Mouse (Mus musculus): ENCODE results near the gene Olfr160. TPM values are rescaled to one million over a fixed set of nuclear protein-coding genes. Genes with fewer than 3 reads are reported as not detected.

Olfr160 gene
- polyA plus RNA-seq, 1 experiment from 2014 or later: not detected

GRCm38 (mm10) chr9:37670261-37670660 is 45.8 kb downstream of the Olfr160 start:
- Histone ChIP-seq H3K27ac (no peak overlapping the region), H3K27me3 (ENCODE audit: insufficient read depth, poor library complexity, severe bottlenecking) (no peaks in the 10 kb centered on the region), H3K4me3 (no peak overlapping the region), H3K36me3 (no peaks in the 10 kb centered on the region), H3K4me1 (replicated peaks) (no peaks in the 10 kb centered on the region), H3K9me3 (no peaks in the 10 kb centered on the region)
- 86% methylated on average over 3 of the region's 3 CpGs for WGBS
- DNase-seq (ENCODE audit: low spot score): no peak

DNA sequence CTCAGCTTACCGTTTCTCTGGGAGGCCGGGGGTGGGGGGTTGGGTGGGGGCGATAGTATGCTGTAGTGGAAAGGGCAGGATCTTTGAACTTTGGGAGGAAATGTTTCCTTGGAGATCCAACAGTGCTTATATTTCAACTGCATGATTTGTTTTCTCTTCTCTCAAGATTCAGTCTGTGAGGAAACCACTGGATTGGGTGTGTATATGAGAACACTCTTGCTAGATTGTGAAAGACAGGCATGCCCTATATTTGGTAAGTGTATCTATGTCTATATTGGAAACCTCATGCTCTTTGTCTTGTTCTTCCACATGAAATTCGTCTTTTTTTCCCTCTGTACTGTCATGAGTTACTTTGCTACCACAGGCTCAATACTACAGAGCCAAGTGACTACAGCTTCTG is 46.4 kb downstream of the Olfr160 start:
- Histone ChIP-seq H3K27ac (no peak overlapping the region), H3K36me3 (no peaks in the 10 kb centered on the region), H3K4me3 (no peak overlapping the region), H3K9me3 (no peaks in the 10 kb centered on the region), H3K4me1 (replicated peaks) (no peaks in the 10 kb centered on the region), H3K27me3 (ENCODE audit: insufficient read depth, poor library complexity, severe bottlenecking) (no peaks in the 10 kb centered on the region)
- no peak for DNase-seq (ENCODE audit: low spot score)
- WGBS: 70% methylated on average over 4 of the region's 4 CpGs

DNA sequence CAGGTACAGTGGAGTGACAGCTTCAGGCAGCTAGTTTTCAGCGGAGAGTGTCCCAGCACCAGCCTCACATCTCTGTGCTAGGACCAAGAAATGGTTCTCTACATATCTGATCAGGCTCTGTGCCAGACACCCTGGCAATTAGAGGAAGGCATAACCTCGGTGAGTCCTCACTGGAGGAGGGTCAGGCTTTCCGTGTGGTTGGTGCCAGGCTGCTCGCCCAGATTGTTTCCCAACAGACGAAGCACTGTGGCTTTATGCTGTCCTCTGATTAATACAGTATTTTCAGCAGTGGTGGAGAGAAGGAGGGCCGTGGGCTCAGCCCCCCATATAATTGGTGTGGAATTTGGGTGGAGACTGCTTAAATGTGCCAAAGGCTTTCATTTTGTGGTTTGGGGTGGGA is 46.9 kb downstream of the Olfr160 start, which contains the start of gene Panx3:
Gene Panx3, minus strand, starts transcription at position 121 of the 400 bp plus-strand sequence.
- no peaks in the 10 kb centered on the region for H3K27me3 ChIP-seq (ENCODE audit: insufficient read depth, poor library complexity, severe bottlenecking)
- H3K36me3 ChIP-seq: no peaks in the 10 kb centered on the region
- H3K27ac ChIP-seq: no peak within 1 kb of the TSS
- no peaks in the 10 kb centered on the region for H3K9me3 ChIP-seq
- no peaks in the 10 kb centered on the region for H3K4me1 ChIP-seq (replicated peaks)
- DNase-seq (ENCODE audit: low spot score): no peak
- H3K4me3 ChIP-seq: no peak within 1 kb of the TSS
- 72% methylated on average over 6 of the region's 6 CpGs for WGBS

GRCm38 (mm10) chr9:37666045-37666444 is 50.0 kb downstream of the Olfr160 start:
- Histone ChIP-seq H3K4me1 (replicated peaks) (no peaks in the 10 kb centered on the region), H3K9me3 (no peaks in the 10 kb centered on the region), H3K27ac (no peak overlapping the region), H3K36me3 (no peaks in the 10 kb centered on the region), H3K4me3 (no peak overlapping the region), H3K27me3 (ENCODE audit: insufficient read depth, poor library complexity, severe bottlenecking) (no peaks in the 10 kb centered on the region)
- WGBS: 79% methylated on average over 7 of the region's 7 CpGs
- DNase-seq (ENCODE audit: low spot score): no peak

GRCm38 (mm10) chr9:37664604-37665003 is 51.4 kb downstream of the Olfr160 start:
- no peak overlapping the region for H3K4me3 ChIP-seq
- H3K27me3 ChIP-seq (ENCODE audit: insufficient read depth, poor library complexity, severe bottlenecking): no peaks in the 10 kb centered on the region
- H3K36me3 ChIP-seq: no peaks in the 10 kb centered on the region
- WGBS: 75% methylated on average over 2 of the region's 2 CpGs
- no peaks in the 10 kb centered on the region for H3K9me3 ChIP-seq
- no peaks in the 10 kb centered on the region for H3K4me1 ChIP-seq (replicated peaks)
- H3K27ac ChIP-seq: no peak overlapping the region
- DNase-seq (ENCODE audit: low spot score): no peak

DNA sequence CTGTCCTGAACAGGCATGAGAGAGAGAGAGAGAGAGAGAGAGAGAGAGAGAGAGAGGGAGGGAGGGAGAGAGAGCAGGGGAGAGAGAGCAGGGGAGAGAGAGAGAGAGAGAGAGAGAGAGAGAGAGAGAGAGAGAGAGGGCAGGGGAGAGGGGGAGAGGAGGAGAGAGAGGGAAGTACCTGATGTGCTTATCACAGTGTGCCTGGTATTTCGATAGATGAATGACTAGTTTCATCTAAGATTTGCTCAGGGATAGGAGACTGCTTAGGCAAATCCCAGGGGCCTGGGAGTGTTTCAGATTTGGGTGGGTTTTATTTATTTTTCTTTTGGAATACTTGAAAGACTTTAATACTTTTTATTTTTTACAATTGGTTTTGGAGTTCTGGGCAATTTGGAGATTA is 52.8 kb downstream of the Olfr160 start:
- 95% methylated on average over 1 of the region's 1 CpGs for WGBS
- DNase-seq (ENCODE audit: low spot score): no peak
- H3K36me3 ChIP-seq: no peaks in the 10 kb centered on the region
- H3K4me1 ChIP-seq (replicated peaks): no peaks in the 10 kb centered on the region
- no peak overlapping the region for H3K27ac ChIP-seq
- no peak overlapping the region for H3K4me3 ChIP-seq
- no peaks in the 10 kb centered on the region for H3K9me3 ChIP-seq
- H3K27me3 ChIP-seq (ENCODE audit: insufficient read depth, poor library complexity, severe bottlenecking): no peaks in the 10 kb centered on the region

DNA sequence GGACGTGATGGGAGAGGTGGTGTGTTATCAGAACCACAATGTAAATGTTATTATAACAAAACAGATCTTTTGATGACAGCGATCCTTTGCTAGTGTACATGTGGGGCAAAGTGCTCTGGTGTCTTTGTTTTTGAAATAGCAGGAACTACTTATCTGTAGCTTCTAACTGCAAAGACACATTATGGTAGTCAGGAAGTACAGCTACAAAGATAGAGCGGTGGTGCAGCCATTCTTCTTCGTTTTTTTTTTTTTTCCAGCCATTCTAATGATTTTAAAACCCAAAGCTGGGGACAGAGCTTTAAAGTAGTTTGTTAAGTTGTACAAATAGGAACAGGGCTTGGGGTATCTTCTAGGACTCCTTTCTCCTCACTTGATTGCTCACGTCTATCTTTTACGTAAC is 56.6 kb downstream of the Olfr160 start:
- H3K27ac ChIP-seq: no peak overlapping the region
- no peak for DNase-seq (ENCODE audit: low spot score)
- H3K9me3 ChIP-seq: no peaks in the 10 kb centered on the region
- H3K4me1 ChIP-seq (replicated peaks): peaks cover 20% of the 10 kb centered on the region
- 89% methylated on average over 6 of the region's 6 CpGs for WGBS
- H3K27me3 ChIP-seq (ENCODE audit: insufficient read depth, poor library complexity, severe bottlenecking): no peaks in the 10 kb centered on the region
- H3K4me3 ChIP-seq: no peak overlapping the region
- H3K36me3 ChIP-seq: peaks cover 4% of the 10 kb centered on the region

Other genes starting within 250 kb of the Olfr160 start
- gene Msantd2, start 226.9 kb downstream of the Olfr160 start, polyA plus RNA-seq (2016; fragmentation: Nextera tagmentation; extraction: Ambion mirVana): 36.8 and 40.0 TPM in 2 replicates
- gene Esam, start 188.2 kb downstream of the Olfr160 start, polyA plus RNA-seq (2016; fragmentation: Nextera tagmentation; extraction: Ambion mirVana): 31.9 and 34.1 TPM in 2 replicates
- gene Vsig2, start 177.0 kb downstream of the Olfr160 start, polyA plus RNA-seq (2016; fragmentation: Nextera tagmentation; extraction: Ambion mirVana): 0.60 and 0.78 TPM in 2 replicates
- 1.2 and 2.6 TPM in 2 replicates for gene Nrgn, start 163.3 kb downstream of the Olfr160 start, polyA plus RNA-seq (2016; fragmentation: Nextera tagmentation; extraction: Ambion mirVana)
- gene Siae, start 160.6 kb downstream of the Olfr160 start, polyA plus RNA-seq (2016; fragmentation: Nextera tagmentation; extraction: Ambion mirVana): 6.0 and 8.2 TPM in 2 replicates
- gene Spa17, start 102.5 kb downstream of the Olfr160 start, polyA plus RNA-seq (2016; fragmentation: Nextera tagmentation; extraction: Ambion mirVana): 12.1 and 22.2 TPM in 2 replicates
- gene Tbrg1, start 58.9 kb downstream of the Olfr160 start, polyA plus RNA-seq (2016; fragmentation: Nextera tagmentation; extraction: Ambion mirVana): 132 and 144 TPM in 2 replicates
- gene Panx3, start 47.0 kb downstream of the Olfr160 start, polyA plus RNA-seq (2016; fragmentation: Nextera tagmentation; extraction: Ambion mirVana): 0.07 and 0.17 TPM in 2 replicates
- not detected in 2 replicates for gene Olfr874, start 28.9 kb upstream of the Olfr160 start, polyA plus RNA-seq (2016; fragmentation: Nextera tagmentation; extraction: Ambion mirVana)
- not detected in 2 replicates for gene Olfr875, start 55.6 kb upstream of the Olfr160 start, polyA plus RNA-seq (2016; fragmentation: Nextera tagmentation; extraction: Ambion mirVana)
- not detected in 2 replicates for gene Olfr876, start 86.8 kb upstream of the Olfr160 start, polyA plus RNA-seq (2016; fragmentation: Nextera tagmentation; extraction: Ambion mirVana)
- not detected in 2 replicates for gene Olfr877, start 138.0 kb upstream of the Olfr160 start, polyA plus RNA-seq (2016; fragmentation: Nextera tagmentation; extraction: Ambion mirVana)
- gene Olfr145, start 180.5 kb upstream of the Olfr160 start, polyA plus RNA-seq (2016; fragmentation: Nextera tagmentation; extraction: Ambion mirVana): not detected in 2 replicates
- not detected in 2 replicates for gene Olfr878, start 201.6 kb upstream of the Olfr160 start, polyA plus RNA-seq (2016; fragmentation: Nextera tagmentation; extraction: Ambion mirVana)

All from hindbrain, embryonic 10.5 days (tissue).